Mouse (Mus musculus) kidney, embryonic 14.5 days (tissue): ENCODE data around the gene St6galnac4. TPM values are rescaled to one million over a fixed set of nuclear protein-coding genes. Genes with fewer than 3 reads are reported as not detected.

Experiments
- ATAC-seq: fragments of 200-750 bp; cut with Nextera tagmentation; 2 replicates; pipeline ENCODE4 v1.8.0; 2017; ENCODE audit warnings: moderate number of reproducible peaks, mild to moderate bottlenecking, moderate TSS enrichment, moderate library complexity; ENCODE audit not compliant: low FRiP score, low TSS enrichment
- H3K27ac ChIP-seq: fragments of 300-500 bp; sonication (generic); 2 replicates; pipeline ENCODE4 v1.5.1; 2014; ENCODE audit warnings: low read depth, mild to moderate bottlenecking, low read length, moderate library complexity, mixed read lengths
- H3K27me3 ChIP-seq: fragments of 300-500 bp; sonication (generic); 2 replicates; pipeline ENCODE4 v1.6.1; 2014; ENCODE audit warnings: mild to moderate bottlenecking, low read length; ENCODE audit not compliant: control insufficient read depth, insufficient read depth
- H3K36me3 ChIP-seq: fragments of 300-500 bp; sonication (generic); 2 replicates; pipeline ENCODE4 v1.6.1; 2014; ENCODE audit warnings: low read length, mixed read lengths; ENCODE audit not compliant: control insufficient read depth, insufficient read depth
- H3K4me1 ChIP-seq: fragments of 300-500 bp; sonication (generic); 2 replicates; pipeline ENCODE4 v1.6.1; 2014; ENCODE audit warnings: low read length, mixed read lengths; ENCODE audit not compliant: control insufficient read depth, insufficient read depth
- H3K4me2 ChIP-seq: fragments of 300-500 bp; sonication (generic); replicated peaks from 2 replicates; pipeline ENCODE4 v1.6.1; 2014; ENCODE audit warnings: low read depth, mild to moderate bottlenecking, low read length
- H3K4me3 ChIP-seq: fragments of 300-500 bp; sonication (generic); 2 replicates; pipeline ENCODE4 v1.5.1; 2014; ENCODE audit warnings: mild to moderate bottlenecking, low read length
- H3K9ac ChIP-seq: fragments of 300-500 bp; sonication (generic); 2 replicates; pipeline ENCODE4 v1.6.1; 2014; ENCODE audit warnings: low read depth, mild to moderate bottlenecking, low read length, moderate library complexity
- H3K9me3 ChIP-seq: fragments of 300-500 bp; sonication (generic); 2 replicates; pipeline ENCODE4 v1.6.1; 2016; ENCODE audit warnings: low read length; ENCODE audit not compliant: control insufficient read depth
- WGBS: fragments of 180-500 bp; shearing (Covaris S2); extraction: QIAGEN DNeasy Blood & Tissue Kit; methylation state at CpG from one replicate; pipeline ENCODE4 v1.1.7; 2014; 5-methylcytosine and 5-hydroxymethylcytosine counted together
- polyA plus RNA-seq: library from polyadenylated mRNA; unstranded; fragments of >200 nt; fragmentation: Nextera tagmentation; extraction: Ambion mirVana; gene quantifications from 2 replicates; pipeline ENCODE4 v1.2.1, GENCODE M21; 2014

The St6galnac4 gene
- polyA plus RNA-seq, 1 experiment from 2014 or later, result 20.0 TPM

DNA sequence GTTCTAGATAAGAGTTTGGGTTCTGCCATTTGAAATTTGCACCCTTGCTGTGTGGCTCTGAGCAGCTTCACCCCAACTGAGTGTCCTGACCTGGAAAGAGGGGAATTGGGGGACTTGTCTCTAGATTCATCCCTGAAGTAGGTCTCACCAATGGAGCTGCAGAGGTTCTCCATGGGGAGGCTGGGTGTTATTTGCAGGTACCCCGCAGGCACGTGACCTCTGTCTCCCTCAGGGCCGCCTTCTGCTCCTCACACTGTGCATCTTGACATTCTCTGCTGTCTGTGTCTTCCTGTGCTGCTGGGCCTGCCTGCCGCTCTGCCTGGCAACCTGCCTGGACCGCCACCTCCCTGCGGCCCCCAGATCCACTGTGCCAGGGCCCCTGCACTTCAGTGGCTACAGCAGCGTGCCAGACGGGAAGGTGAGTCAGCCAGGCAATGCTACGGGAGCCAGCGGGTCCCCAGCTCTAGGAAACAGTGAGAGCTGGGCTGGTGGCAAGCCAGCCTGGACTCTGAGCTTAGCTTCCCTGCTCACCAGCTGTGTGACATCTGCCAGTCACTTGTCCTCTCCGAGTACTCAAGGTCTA lies 2.4 kb downstream of the St6galnac4 start:
- Histone ChIP-seq H3K9ac (no peak overlapping the region), H3K4me2 (no peak overlapping the region)
- 71% methylated on average over 11 of the region's 11 CpGs for WGBS

DNA sequence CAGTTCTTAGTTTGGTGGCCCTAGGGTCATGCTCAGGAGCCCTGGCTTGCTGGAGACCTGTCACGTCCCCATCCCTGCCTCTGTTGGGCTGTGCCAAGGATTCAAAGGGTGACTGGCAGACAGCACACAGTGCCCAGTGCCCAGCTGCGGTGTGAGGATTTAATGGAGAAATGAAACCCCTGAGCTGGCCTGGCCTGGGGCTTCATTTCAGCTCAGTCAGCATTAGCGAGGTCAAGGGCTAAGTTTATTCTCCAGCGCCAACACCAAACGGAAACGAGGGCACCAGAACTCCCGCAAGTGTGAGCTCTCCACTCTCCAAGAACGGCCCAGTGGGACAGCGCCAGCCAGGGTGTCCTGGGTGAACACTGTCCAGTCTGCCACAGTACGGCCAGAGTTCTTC lies 3.3 kb downstream of the St6galnac4 start:
- 44% methylated on average over 10 of the region's 10 CpGs for WGBS
- H3K4me3 ChIP-seq, result no peak overlapping the region
- H3K36me3 ChIP-seq, result peaks cover 11% of the 10 kb centered on the region; the same call in 1 of the 2 replicates
- no peaks in the 10 kb centered on the region for H3K9me3 ChIP-seq
- ATAC-seq, result no peak
- H3K27me3 ChIP-seq, result no peaks in the 10 kb centered on the region
- H3K27ac ChIP-seq, result no peak overlapping the region
- no peak overlapping the region; the same call in 1 of the 2 replicates for H3K9ac ChIP-seq
- H3K4me1 ChIP-seq, result peaks cover 12% of the 10 kb centered on the region; the same call in 1 of the 2 replicates
- no peak overlapping the region for H3K4me2 ChIP-seq

More for the DNA sequence above, 2.4 kb downstream of the St6galnac4 start:
- ATAC-seq, result no peak
- Histone ChIP-seq H3K4me1 (peaks cover 12% of the 10 kb centered on the region; the same call in 1 of the 2 replicates), H3K36me3 (peaks cover 6% of the 10 kb centered on the region; the same call in 1 of the 2 replicates), H3K27ac (no peak overlapping the region), H3K27me3 (no peaks in the 10 kb centered on the region), H3K9me3 (no peaks in the 10 kb centered on the region), H3K4me3 (no peak overlapping the region)

GRCm38 (mm10) chr2:32591249-32591648 lies 4.4 kb downstream of the St6galnac4 start:
- no peak overlapping the region for H3K4me2 ChIP-seq
- H3K27me3 ChIP-seq, result no peaks in the 10 kb centered on the region

GRCm38 (mm10) chr2:32596725-32597124 lies 9.8 kb downstream of the St6galnac4 start:
- H3K36me3 ChIP-seq, result peaks cover 24% of the 10 kb centered on the region; the same call in 1 of the 2 replicates
- H3K9me3 ChIP-seq, result no peaks in the 10 kb centered on the region
- 92% methylated on average over 13 of the region's 13 CpGs for WGBS
- no peak overlapping the region for H3K4me3 ChIP-seq
- H3K4me2 ChIP-seq, result no peak overlapping the region
- H3K27me3 ChIP-seq, result no peaks in the 10 kb centered on the region
- H3K9ac ChIP-seq, result no peak overlapping the region
- H3K27ac ChIP-seq, result no peak overlapping the region
- H3K4me1 ChIP-seq, result 0 out of 2 replicates have a peak, but pooled peaks cover 3% of the 10 kb centered on the region
- no peak for ATAC-seq

More at GRCm38 (mm10) chr2:32591249-32591648, 4.4 kb downstream of the St6galnac4 start:
- H3K9me3 ChIP-seq, result no peaks in the 10 kb centered on the region
- ATAC-seq, result no peak
- peaks cover 12% of the 10 kb centered on the region; the same call in 1 of the 2 replicates for H3K4me1 ChIP-seq
- H3K9ac ChIP-seq, result no peak overlapping the region
- no peak overlapping the region for H3K4me3 ChIP-seq
- no peak overlapping the region for H3K27ac ChIP-seq
- H3K36me3 ChIP-seq, result peaks cover 11% of the 10 kb centered on the region; the same call in 1 of the 2 replicates
- WGBS, result 62% methylated on average over 6 of the region's 6 CpGs

DNA sequence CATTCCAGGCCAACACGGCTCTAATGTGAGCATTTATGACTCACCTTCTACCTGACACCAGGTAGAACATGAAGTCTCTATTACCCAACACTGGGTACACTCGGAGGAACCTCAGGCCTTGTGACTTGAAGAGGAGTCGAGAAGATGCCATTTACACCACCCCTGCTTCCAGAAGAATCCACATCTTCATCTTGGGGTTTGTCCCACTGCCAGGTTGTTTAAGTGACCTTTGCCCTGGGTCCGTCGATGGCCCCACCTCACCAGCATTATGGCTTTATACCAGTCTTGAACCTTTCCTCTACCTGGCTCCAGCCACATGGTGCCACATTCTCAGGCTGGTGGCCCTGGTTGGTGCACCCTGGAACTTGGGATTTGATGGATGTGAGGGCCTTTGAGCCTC lies 10.4 kb downstream of the St6galnac4 start:
- no peaks in the 10 kb centered on the region for H3K9me3 ChIP-seq
- H3K4me3 ChIP-seq, result no peak overlapping the region
- no peak overlapping the region for H3K4me2 ChIP-seq
- 82% methylated on average over 5 of the region's 5 CpGs for WGBS
- H3K9ac ChIP-seq, result no peak overlapping the region
- 0 out of 2 replicates have a peak, but pooled peaks cover 3% of the 10 kb centered on the region for H3K4me1 ChIP-seq
- ATAC-seq, result no peak
- H3K27me3 ChIP-seq, result no peaks in the 10 kb centered on the region
- peaks cover 24% of the 10 kb centered on the region; the same call in 1 of the 2 replicates for H3K36me3 ChIP-seq
- no peak overlapping the region for H3K27ac ChIP-seq

DNA sequence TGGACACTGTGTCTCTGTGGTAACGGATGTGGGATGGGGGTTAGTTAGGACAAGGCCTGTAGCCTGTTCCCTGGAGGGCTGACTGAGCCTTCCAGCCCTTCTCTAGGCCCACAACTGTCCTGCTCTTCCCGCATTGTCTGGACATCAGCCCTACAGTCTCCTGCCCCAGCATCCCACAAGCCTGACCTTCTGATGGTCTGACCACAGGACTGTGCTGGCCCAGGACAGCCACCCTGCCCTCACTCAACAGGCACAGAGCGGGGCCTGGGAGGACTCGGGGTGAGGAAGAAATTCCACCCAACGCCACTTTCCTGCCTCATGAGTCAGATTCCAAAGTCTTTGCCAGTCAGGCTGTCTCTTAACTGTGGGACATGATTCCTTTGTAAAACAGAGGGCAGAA lies 10.8 kb downstream of the St6galnac4 start:
- 94% methylated on average over 5 of the region's 5 CpGs for WGBS
- H3K9me3 ChIP-seq, result no peaks in the 10 kb centered on the region
- H3K4me2 ChIP-seq, result no peak overlapping the region
- no peak overlapping the region for H3K4me3 ChIP-seq
- H3K9ac ChIP-seq, result no peak overlapping the region
- peaks cover 24% of the 10 kb centered on the region; the same call in 1 of the 2 replicates for H3K36me3 ChIP-seq
- no peak for ATAC-seq
- H3K27me3 ChIP-seq, result no peaks in the 10 kb centered on the region
- 0 out of 2 replicates have a peak, but pooled peaks cover 3% of the 10 kb centered on the region for H3K4me1 ChIP-seq
- no peak overlapping the region for H3K27ac ChIP-seq

DNA sequence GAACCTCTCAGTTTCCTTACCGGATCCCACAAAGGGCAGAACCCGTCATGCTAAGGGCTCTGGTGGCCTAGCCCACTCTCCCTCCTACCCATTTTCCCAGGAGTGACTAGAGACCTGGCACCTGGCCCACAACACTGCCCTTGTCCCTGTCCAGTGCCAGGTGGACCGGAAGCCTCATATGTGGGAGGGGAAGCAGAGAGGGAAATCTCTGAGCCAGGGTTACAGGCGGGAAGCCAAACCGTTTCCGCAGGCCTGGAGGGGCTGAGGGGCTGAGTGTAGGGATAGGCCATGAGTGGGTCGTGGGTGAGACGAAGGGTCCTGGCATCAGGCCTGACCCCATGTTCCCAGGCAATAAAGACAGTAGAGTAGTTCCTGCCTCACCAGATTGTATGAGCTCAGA lies 11.6 kb downstream of the St6galnac4 start:
- no peak overlapping the region for H3K4me3 ChIP-seq
- H3K4me2 ChIP-seq, result no peak overlapping the region
- no peak overlapping the region for H3K9ac ChIP-seq
- peaks cover 24% of the 10 kb centered on the region; the same call in 1 of the 2 replicates for H3K36me3 ChIP-seq
- no peaks in the 10 kb centered on the region for H3K9me3 ChIP-seq
- no peak for ATAC-seq
- H3K4me1 ChIP-seq, result 0 out of 2 replicates have a peak, but pooled peaks cover 3% of the 10 kb centered on the region
- no peak overlapping the region for H3K27ac ChIP-seq
- no peaks in the 10 kb centered on the region for H3K27me3 ChIP-seq
- WGBS, result 83% methylated on average over 8 of the region's 8 CpGs

DNA sequence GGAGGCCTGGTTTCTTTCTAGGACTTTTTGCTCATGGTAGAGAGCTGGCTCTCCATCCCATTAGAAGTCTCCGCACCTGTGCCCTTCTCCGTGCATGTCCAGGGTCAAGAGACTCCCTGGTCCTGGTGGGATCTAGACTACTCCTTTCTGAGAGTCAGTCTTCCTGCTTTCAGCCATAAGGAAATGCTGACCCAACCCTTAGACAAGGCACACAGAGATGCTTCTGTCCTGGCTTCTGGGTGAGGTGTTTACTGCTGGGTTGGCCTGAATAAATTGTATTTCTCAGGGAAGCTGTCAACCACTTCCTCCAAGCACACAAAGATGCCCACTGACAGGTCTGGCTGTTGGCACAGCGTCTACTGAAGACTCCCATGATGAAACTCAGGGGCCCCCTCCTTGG lies 12.5 kb downstream of the St6galnac4 start, which contains the start of gene St6galnac6:
St6galnac6 (plus strand) TSS at position 301 of the 400 bp plus-strand sequence.
- Histone ChIP-seq H3K9ac (no peak within 1 kb of the TSS), H3K4me1 (0 out of 2 replicates have a peak, but pooled peaks cover 3% of the 10 kb centered on the region), H3K4me3 (no peak within 1 kb of the TSS), H3K9me3 (no peaks in the 10 kb centered on the region), H3K27ac (no peak within 1 kb of the TSS), H3K4me2 (no peak within 1 kb of the TSS), H3K36me3 (peaks cover 18% of the 10 kb centered on the region; the same call in 1 of the 2 replicates), H3K27me3 (no peaks in the 10 kb centered on the region)
- ATAC-seq, result no peak
- 91% methylated on average over 3 of the region's 3 CpGs for WGBS

DNA sequence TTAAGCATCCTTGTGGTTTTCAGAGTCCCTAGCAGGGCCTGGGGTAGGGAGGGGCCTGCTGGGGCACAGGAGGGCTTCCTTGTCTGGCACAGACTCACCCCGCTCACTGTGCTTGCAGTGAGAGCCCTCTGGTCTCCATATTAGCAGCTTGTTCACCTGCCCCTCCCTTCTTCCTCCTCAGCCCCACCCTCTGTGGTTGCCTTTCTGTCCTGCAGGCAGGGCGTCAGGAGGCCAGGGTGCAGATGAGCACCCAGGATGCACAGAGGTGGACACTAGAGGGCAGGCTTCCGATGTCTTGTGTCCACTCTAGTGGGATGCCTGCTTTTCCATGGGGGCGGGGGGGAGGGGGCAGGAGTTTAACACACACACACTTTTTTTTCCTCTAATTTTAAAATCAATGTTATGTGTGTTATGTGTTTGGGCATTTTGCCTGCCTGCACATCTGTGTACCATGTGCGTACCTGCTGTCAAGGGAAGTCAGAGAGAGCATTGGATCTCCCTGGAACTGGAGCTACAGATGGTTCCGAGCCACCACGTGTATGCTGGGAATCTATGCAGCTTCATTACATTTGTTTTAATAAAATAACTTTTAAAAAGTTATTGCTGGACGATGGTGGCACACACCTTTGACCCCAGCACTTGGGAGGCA lies 14.6 kb downstream of the St6galnac4 start:
- Histone ChIP-seq H3K4me1 (0 out of 2 replicates have a peak, but pooled peaks cover 3% of the 10 kb centered on the region), H3K36me3 (peaks cover 13% of the 10 kb centered on the region; the same call in 1 of the 2 replicates), H3K9me3 (no peaks in the 10 kb centered on the region), H3K27me3 (no peaks in the 10 kb centered on the region), H3K4me2 (no peak overlapping the region), H3K9ac (no peak overlapping the region), H3K27ac (no peak overlapping the region), H3K4me3 (no peak overlapping the region)
- WGBS, result 56% methylated on average over 7 of the region's 8 CpGs
- 0 out of 2 replicates have a peak, but pooled peaks have one; percentile 36 for ATAC-seq
